Mouse (Mus musculus): ENCODE data around the gene Qars.
A peak's percentile ranks its signal among the peaks of the same experiment; 100 is the strongest.

The Qars gene

DNA sequence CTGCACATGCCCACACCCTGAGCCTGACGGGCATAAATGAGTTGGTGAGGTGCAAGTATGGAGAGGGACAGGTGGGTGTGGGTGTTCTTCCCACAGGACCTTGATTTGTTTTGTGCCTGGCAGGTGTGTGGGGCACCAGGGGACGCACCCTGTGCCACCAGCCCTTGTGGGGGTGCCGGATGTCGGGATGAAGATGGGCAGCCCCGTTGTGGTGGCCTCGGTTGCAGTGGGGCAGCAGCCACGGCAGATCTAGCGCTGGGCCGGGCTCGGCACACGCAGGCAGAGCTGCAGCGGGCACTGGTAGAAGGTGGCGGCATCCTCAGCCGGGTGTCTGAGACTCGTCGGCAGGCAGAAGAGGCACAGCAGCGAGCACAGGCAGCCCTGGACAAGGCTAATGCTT, 19.1 kb upstream of the Qars start:
- no peak for DNase-seq

DNA sequence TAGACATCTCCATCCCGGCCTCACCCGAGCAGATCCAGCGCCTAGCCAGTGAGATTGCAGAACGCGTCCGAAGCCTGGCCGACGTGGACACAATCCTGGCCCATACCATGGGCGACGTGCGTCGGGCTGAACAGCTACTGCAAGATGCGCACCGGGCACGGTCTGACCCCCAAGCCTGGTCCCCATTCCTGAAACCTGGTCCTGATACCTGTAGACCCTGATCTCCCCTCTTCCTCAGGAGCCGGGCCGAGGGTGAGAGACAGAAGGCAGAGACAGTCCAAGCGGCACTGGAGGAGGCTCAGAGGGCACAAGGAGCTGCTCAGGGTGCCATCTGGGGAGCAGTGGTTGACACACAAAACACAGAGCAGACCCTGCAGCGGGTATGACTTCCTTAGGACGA, 18.3 kb upstream of the Qars start:
- no peak for DNase-seq

DNA sequence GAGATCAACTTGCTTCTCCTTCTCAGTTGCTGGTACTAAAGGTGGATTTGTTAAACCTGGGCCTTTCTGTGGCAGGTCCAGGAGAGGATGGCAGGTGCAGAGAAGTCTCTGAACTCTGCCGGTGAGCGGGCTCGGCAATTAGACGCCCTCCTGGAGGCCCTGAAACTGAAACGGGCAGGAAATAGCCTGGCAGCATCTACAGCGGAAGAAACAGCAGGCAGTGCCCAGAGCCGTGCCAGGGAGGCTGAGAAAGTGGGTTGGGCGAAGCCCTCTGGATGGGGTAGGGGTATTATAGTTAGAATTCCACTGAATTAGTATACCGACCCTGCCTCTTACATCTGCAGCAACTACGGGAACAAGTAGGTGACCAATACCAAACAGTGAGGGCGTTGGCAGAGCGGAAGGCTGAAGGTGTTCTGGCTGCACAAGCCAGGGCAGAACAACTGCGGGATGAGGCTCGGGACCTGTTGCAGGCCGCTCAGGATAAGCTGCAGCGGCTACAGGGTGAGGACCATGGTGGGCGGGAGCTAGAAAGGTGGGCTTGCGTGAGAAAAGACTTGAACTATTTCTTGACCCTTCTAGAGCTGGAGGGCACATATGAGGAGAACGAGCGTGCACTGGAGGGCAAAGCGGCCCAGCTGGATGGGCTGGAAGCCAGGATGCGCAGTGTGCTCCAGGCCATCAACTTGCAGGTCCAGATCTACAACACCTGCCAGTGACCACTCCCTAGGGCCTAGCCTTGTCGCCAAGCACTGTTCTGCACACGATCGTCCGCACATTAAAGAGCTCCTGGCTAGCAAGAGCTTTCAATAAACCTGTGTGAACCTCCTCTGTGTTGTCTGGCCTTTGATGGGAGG, 17.6 kb upstream of the Qars start:
- no peak for DNase-seq

DNA sequence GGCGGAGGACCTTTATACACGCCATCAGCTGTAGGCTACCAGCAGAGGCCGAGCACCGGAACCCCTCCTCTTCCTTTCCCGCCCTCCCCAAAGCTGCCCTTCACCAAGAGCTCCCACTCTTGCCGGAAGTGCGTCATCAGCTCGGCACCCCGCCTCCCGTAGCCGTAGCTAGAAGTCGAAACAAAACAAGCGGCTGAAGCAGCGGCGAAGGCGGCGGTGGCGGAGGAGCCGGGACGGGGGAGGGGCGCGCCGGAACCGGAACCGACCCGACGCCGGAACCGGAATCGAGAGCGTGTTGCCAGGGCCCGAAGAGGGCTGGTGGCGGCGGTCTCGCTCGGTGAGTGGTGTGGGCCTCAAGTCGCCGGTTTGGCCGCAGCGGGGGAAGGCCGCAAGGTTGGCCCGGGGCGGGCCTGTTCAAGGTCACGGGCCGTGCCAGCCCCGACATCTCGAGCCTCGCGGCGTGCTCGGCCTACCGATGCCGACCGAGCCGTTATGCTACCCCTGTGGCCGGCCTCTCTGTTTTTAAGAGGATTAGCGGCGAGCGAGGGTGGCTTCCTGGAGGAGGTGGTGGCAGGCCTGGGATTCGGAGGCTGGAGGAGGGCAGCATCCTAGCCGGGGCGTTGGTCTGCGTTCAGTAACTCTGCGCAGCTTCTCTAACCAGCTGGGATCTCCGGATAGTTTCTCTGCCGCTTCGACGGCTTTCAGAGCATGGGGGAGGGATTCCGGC, 16.8 kb upstream of the Qars start, which contains the start of gene Usp19:
Gene Usp19, plus strand, starts transcription at position 44 of the 727 bp plus-strand sequence.
- DNase-seq: peak; percentile 88 to 92

DNA sequence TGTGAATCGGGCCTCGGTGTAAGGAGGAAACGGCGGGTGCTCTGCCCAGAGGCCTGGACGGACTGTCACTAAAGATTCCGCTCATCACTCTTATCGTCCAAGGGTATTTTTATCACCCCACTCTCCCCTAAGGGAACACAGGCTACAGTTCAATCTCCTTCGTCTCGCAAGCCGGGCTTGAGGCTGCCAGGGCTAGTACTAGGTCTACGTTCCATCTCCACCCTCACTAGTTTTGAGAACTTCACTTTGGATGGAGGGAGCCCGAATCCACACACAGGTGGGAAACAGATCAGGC, 16.3 kb upstream of the Qars start:
- no peak for DNase-seq

DNA sequence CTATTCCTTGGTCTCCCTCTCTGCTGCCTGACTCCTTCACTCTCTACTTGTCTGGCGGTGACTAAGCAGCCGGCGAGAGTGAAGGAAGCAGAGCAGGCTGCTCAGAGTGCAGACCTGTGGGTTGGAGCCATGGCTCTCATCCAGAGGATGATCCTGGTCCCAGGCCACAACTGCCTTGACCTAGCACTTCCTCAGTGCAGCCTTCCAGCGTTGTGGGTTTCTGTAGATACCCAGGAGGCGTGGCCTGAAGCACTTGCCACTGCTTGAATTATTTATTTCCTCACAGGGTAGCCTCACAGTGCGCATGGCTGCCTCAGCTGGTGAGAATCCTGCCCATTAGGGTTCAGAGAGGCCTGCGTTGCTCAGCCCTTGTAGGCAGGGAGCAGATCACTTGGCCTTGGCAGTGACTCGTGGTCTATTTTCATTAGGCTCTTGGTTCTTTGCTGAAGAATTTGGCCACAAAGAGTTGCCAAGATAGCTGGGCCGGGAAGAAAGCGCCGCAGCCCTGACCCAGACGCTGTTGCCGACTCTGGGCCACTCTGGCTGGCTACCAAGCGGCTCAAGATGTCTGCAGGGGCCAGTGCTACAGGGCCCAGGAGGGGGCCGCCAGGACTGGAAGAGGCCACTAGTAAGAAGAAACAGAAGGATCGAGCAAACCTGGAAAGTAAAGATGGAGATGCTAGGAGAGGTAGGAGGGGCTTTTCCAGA, 15.3 kb upstream of the Qars start:
- no peak for DNase-seq

DNA sequence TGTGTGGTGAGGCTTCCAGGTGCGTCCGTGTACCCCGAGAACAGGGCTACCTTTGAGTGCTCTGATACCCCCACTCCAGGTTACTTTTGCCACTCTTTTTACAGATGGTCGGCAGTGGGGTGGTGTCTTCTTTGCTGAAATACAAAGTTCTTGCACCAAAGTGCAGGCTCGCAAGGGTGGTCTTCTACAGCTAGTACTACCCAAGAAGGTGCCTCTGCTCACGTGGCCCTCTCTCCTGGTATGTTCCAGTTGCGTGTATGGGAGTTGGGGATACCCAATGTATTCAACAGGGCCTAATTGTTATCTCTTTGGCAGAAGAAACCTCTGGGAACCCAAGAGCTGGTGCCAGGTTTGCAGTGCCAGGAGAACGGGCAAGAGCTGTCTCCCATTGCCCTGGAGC, 14.3 kb upstream of the Qars start:
- no peak for DNase-seq

DNA sequence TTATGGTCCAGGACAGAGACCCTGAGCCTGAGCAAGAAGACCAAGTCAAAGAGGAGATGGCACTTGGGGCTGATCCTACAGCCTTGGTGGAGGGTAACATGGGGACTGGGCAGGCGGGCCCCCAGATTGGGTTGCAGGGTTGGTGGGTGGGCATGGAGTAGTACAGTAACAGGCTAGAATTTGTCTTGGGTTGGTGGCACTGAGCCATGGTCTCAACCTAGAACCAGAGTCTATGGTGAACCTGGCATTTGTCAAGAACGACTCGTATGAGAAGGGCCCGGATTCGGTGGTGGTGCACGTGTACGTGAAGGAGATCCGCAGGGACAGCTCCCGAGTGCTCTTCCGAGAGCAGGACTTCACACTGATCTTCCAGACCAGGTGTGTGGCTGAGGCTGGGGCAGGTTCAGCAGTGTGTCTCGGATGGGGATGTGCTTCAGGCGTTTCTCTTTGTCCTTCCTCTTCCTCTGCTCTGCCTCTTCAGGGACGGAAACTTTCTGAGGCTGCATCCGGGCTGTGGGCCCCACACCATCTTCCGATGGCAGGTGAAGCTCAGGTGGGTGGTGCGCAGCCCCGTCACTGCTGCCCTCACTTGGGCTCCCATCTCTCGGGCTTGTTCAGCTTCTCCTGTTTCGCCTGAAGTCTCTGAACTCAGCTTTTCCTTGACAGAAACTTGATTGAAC, 13.2 kb upstream of the Qars start:
- no peak for DNase-seq

DNA sequence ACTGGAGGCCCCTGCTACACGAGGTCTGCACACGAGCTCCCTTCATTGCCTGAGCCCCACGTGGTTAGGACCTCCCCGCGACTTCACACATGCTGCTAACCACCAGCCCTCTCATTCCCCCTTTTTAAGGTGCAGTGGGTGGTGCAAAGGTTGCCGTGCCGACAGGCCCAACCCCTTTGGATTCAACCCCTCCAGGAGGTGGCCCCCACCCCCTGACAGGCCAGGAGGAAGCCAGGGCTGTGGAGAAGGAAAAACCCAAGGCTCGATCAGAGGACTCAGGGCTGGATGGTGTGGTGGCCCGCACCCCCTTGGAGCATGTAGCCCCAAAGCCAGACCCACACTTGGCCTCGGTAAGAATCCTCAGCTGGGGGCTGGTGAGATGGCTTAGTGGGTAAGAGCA, 12.6 kb upstream of the Qars start:
- DNase-seq: no peak

DNA sequence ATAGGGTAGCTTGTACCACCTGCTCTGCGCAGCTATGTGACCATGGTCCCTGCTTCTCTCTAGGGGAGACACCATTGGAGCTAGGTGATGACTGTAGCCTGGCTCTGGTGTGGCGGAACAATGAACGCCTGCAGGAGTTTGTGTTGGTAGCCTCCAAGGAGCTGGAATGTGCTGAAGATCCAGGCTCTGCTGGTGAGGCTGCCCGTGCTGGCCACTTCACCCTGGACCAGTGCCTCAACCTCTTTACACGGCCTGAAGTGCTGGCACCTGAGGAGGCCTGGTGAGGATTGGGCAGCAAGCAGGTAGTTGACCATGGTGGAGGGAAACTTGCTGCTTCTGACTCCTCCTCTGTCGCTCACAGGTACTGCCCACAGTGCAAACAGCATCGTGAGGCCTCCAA, 8.3 kb upstream of the Qars start:
- DNase-seq: no peak

DNA sequence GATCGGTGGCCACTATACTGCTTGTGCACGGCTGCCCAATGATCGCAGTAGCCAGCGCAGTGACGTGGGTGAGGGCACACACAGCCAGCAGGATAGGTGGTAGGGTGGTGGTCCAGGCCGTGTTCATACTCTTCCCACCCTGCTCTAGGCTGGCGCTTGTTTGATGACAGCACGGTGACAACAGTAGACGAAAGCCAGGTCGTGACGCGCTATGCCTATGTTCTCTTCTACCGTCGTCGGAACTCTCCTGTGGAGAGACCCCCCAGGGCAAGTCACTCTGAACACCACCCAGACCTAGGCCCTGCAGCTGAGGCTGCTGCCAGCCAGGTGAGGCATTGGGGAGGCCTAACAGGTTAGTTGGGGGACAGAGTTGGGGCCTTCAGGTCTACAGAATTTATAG, 7.6 kb upstream of the Qars start:
- DNase-seq: no peak

DNA sequence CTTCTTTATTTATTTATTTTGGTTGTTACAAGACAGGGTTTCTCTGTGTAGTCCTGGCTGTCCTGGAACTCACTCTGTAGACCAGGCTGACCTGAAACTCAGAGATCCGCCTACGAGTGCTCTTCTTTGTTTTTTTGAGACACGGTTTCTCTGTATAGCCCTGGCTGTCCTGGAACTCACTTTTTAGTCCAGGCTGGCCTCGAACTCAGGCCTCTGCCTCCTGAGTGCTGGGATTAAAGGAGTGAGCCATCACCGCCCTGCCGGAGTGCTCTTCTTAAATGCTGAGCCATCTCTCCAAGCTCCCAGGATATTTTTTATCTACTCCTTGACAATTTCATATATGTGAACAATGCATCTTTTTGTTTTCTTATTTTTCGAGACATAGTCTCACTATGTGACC, 605 bp upstream of the Qars start:
- DNase-seq: no peak

DNA sequence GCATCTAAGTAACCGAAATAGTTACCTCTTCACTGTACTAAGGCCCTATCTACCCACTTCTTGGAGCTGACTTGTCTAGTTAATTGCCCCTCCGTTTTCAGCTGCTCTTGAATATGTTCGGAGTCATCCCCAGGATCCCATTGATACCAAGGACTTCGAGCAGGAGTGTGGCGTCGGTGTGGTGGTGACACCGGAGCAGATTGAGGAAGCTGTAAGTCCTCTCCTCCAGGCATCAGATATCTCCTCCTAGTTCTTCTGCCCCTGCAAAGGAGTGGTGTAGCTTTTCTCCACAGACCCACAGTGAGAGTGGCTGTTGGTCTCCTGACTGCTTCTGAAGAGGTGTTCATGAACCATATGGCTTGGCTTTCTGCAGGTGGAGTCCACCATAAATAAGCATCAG, 1.3 kb downstream of the Qars start:
- no peak for DNase-seq

DNA sequence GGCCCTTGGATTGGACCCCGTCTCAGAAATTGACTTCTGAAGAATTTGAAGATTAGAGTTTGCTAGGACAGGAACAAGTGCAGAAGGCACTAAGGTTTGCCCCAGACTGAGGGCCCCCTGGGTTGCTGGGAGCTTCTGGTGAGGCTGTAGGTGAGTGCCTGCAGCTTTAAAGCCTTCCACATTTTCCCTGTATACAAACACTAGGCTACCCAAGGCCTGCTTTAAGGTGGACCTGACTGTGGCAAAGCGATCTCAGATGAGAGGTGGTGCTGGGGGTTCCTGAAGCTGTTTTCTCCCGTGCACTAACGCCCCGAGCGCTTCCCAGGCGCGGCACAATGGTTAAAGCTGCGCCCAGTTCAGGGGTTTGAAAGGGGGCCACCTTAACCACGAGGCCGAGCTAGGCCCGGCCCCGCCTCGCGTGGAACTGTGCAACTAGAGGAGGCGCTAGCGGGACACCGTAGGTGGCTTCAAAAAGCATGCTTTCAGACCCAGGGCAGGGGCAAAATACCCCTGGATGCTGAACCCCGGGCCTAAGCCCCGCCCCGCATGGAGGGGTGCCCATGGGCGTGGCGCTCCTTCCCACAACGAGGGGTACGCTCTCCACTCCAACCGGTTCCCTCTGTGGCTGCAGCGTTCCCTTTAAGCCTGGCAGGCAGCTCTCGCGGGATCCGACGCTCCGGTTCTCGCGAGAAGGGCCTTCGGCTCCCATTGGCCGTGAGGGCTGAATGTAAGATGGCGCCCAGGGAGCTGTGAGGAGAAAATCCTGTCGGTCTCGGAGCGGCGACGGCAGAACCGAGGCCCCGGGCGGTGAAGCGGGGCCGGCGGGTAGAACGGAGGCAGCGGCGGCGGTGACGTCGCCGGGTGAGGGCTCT, 9.1 kb downstream of the Qars start, which contains the start of gene Qrich1:
Gene Qrich1, plus strand, starts transcription at position 427 of the 872 bp plus-strand sequence.
- DNase-seq: peak; percentile 90 to 92

DNA sequence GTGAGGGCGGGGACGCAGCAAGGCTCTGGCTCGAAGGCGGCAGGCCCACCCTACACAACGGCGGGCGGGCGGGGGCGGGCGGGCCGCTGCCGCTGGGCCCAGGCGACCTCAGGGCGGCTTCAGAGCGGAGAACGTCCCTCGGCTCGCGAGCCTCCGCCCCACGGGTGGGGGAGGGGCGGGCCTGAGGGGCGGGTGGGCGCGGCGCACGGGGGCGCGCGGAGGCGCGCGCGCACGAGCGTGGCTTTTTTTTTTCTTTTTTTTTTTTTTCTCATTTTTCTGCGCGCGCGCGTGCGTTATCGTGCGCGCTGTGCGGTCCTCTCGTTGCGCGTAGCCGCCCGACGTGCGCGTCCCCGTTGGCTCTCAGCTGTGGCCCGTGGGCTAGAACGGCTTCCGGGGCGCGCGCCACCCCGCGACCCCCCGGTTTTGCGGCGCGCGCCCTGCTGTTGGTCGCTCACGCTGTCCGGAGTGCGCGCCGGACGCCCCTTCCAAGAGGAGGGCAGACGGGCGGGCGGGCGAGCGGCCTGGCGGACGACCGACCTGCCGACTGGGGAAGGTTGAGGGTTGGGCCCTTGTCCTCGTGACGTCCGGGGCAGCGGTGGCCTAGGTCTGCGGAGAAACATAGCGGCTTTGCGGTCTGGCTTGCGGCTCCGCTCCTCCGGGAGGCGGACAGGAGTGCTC, 9.9 kb downstream of the Qars start:
- DNase-seq: peak; percentile 75 to 83

DNA sequence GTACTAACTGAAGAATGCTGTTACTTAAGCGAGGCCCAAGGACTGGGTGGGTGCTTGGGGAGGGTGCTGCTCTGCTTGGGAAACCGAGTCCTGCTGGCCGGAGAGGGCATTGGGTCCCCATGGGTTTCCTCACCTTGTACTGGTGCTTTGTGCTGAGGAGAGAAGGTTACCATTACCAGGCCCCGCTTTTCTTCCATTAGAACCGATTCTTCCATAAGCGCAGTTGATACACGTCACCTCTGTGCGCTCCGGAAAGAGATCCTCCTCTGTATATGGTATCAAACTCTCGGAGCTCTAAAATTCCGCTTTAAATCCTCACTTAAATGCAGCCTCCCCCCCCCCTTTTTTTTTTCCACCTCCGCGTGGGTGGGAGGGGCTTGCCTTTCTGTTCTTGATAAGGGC, 10.4 kb downstream of the Qars start:
- no peak for DNase-seq

DNA sequence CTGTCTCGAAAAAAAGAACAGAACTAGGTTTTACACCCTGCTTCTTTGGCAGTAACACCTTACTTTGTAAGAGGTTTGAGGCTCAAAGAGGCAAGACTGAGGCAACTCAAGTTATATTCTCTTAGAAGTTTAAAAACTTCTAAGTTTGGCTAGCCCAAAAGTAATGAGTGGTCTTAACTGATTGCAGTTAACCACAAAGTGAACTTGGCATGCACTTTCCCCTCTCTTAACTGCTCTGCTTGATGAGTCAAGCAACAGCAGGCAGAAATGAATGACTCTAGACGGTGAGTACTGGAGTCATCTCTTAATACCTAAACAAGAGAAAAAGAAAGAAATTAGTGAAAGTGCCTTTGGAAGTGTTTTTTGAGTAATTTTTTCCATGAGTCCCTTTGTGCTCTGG, 14.1 kb downstream of the Qars start:
- no peak for DNase-seq

DNA sequence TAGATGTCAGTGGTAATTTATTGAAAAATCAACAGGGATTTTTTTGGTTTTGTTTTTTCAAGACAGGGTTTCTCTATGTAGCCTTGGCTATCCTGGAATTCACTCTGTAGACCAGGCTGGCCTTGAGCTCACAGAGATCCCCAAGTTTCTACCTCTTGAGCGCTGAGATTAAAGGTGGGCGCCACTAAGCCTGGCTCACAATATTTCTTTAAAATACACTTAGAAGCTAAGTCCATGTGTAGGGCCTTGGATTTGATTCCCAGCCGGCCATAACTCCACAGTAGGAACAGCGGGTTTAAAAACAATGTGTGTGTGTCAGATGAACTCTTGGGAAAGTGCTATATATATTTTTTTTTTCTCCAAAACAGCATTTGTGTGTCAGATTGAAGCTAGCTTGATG, 15.8 kb downstream of the Qars start:
- DNase-seq: no peak

DNA sequence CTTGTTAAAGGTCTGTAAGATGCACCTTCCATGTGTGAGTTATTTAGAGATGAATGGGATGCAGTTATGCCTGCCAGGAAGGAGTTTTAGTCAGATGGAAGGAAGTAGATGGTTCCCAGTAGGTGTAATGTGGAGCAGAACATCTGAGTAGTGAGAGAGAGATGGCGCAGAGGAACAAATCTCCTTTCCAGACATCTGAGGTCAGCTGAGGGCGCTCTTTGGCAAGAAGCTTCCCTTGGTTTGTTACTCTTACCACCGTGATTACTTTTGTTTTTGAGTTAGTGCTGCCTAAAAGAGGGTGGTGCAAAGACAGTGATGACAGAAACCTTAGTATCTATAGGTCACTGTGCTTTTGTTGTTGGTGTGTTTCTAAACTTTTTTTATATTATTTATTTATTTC, 17.9 kb downstream of the Qars start:
- no peak for DNase-seq

DNA sequence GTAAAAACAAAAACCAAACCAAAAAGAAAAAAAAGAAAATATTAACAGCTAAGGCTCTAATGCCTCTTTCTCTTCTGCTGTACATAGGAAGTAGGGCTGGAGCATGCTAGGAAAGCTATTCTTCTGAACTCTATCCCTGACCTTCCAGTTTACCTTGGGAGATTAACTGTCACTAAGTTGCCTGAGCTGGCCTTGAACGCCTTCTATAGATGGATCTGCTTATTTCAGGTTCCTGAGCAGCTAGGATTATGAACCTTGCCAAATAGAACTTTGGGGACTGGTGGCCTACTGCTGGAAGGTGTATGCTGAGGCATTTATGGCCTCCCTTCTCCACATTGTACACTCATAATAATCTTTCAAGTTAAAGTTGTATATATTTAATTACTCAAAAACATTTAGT, 23.4 kb downstream of the Qars start:
- DNase-seq: no peak

DNA sequence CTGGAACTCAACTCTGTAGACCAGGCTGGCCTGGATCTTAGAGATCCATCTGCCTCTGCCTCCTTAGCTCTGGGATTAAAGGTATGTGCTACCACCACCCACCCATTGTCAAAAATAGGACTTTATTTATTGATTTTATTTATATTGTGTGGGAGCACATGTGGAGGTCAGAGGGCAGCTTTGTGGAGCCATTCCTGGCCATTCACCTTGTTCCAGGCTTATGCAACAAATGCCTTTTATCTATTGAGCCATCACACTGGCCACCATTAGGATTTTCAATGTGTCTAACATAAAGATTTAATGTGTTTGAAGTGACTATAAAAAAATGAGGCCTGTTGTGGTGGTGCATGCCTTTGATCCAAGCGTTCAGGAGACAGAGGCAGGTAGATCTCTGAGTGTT, 24.0 kb downstream of the Qars start:
- no peak for DNase-seq

DNA sequence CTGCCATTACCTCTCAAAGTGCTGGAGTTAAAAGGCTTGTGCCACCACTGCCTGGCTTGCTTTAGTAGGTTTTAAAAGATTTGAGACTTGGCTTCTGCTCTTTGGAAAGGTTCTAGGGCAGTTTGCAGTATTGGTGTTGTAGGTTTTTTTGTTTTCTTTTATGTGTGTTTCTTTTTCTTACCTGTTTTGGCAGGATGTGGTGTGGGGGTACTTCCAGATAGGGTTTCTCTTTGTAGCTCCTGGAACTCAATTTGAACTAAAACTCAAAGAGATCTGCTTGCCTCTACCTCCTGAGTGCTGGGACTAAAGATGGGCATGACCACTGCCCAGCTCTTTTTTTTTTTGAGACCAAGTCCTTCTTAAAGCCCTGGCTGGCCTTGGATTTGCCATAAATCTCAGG, 33.3 kb downstream of the Qars start:
- DNase-seq: no peak

Data from spleen, adult 18-20 months (tissue).